27 mouse cellular contexts compared by ENCODE assay signal in genomic region chr5:77251656-77252055, GRCm38 (mm10). TPM values are rescaled to one million over a fixed set of nuclear protein-coding genes. Genes with fewer than 3 reads are reported as not detected.
DNase-seq lines count a peak whose midpoint lies in the region; TF ChIP-seq lines count a peak whose summit lies in the region.
"Had no signal": no experiment of that assay in that cellular context is flagged by ENCODE, and none has a peak within 500 bp of the region (broad histone marks: within the 10 kb centered on the region; RNA-seq: fewer than 3 reads in every experiment).

No protein-coding gene starts in this region.

- H3K79me2 ChIP-seq in myocyte (ENCODE audit: control insufficient read depth, insufficient read depth), result no peaks in the 10 kb centered on the region

- H3K27me3 ChIP-seq in myocyte (ENCODE audit: control insufficient read depth, insufficient read depth, insufficient read length), result no peaks in the 10 kb centered on the region
- H3K27me3 ChIP-seq: embryonic facial prominence, embryonic 12.5 days; embryonic facial prominence, embryonic 15.5 days; heart, embryonic 13.5 days; hindbrain, embryonic 12.5 days; hindbrain, embryonic 15.5 days; intestine, embryonic 15.5 days; Patski had no signal

- peak; percentile 61 for DNase-seq in 416B (ENCODE audit: low read depth)
- DNase-seq in layer of hippocampus, postnatal 25 days (ENCODE audit: extremely low spot score in 1 of 2, low spot score in 1 of 2), result no peak
- DNase-seq in ovary, postnatal 14 days (ENCODE audit: low spot score), result no peak
- DNase-seq in cerebellum, adult 11 months, result no peak
- DNase-seq: adrenal gland, postnatal 10 days; cerebellum, adult 18-20 months; cerebellum, adult 9-10 months; cerebellum, postnatal 14 days; forebrain, postnatal 0 days; gastrocnemius, adult 2 months; gastrocnemius, postnatal 14 days; heart, adult 2 months; kidney, adult 11 months had no signal

- H3K27ac ChIP-seq in bone marrow macrophage, adult 2 months (ENCODE audit: insufficient read depth, low read depth, low read length), result peak overlapping the region; percentile 27; the same call in 1 of the 2 replicates
- H3K27ac ChIP-seq: embryonic facial prominence, embryonic 12.5 days; embryonic facial prominence, embryonic 15.5 days; gastrocnemius, adult 2 months; heart, adult 2 months; heart, embryonic 10.5 days; heart, embryonic 13.5 days; hindbrain, embryonic 12.5 days; hindbrain, embryonic 15.5 days; intestine, embryonic 15.5 days had no signal

- H3K36me3 ChIP-seq in myocyte (ENCODE audit: control insufficient read depth, insufficient read depth), result no peaks in the 10 kb centered on the region
- H3K36me3 ChIP-seq: embryonic facial prominence, embryonic 12.5 days; embryonic facial prominence, embryonic 15.5 days; heart, embryonic 10.5 days; heart, embryonic 13.5 days; hindbrain, embryonic 12.5 days; hindbrain, embryonic 15.5 days; intestine, embryonic 15.5 days had no signal

- H3K4me3 ChIP-seq in bone marrow macrophage, adult 2 months (ENCODE audit: insufficient read depth, low read length), result no peak overlapping the region
- H3K4me3 ChIP-seq in myocyte, result no peak overlapping the region
- H3K4me3 ChIP-seq: embryonic facial prominence, embryonic 12.5 days; embryonic facial prominence, embryonic 15.5 days; gastrocnemius, adult 2 months; heart, adult 2 months; heart, embryonic 10.5 days; heart, embryonic 13.5 days; hindbrain, embryonic 12.5 days; hindbrain, embryonic 15.5 days; intestine, embryonic 15.5 days had no signal

- no peak for TF ChIP-seq POLR2A in bone marrow macrophage, adult 2 months (IDR thresholded peaks at IDR 0.05; ENCODE audit: borderline replicate concordance, low read depth, low read length)
- no peak for TF ChIP-seq POLR2A in myocyte (IDR thresholded peaks at IDR 0.05; ENCODE audit: insufficient read length, low read depth)

- no peak overlapping the region for H3ac ChIP-seq in myocyte (ENCODE audit: control insufficient read depth, insufficient read length)

- H3K4me2 ChIP-seq in myocyte (ENCODE audit: low read depth), result peak overlapping the region; percentile 81
- H3K4me2 ChIP-seq: embryonic facial prominence, embryonic 12.5 days; embryonic facial prominence, embryonic 15.5 days; heart, embryonic 13.5 days; hindbrain, embryonic 12.5 days; hindbrain, embryonic 15.5 days; intestine, embryonic 15.5 days had no signal

- H3K4me1 ChIP-seq in bone marrow macrophage, adult 2 months (ENCODE audit: control insufficient read depth, insufficient read depth, low read length), result peaks cover 23% of the 10 kb centered on the region
- H3K4me1 ChIP-seq: embryonic facial prominence, embryonic 12.5 days; embryonic facial prominence, embryonic 15.5 days; heart, embryonic 10.5 days; heart, embryonic 13.5 days; hindbrain, embryonic 12.5 days; hindbrain, embryonic 15.5 days; intestine, embryonic 15.5 days had no signal

- TF ChIP-seq CTCF in bone marrow macrophage, adult 2 months (IDR thresholded peaks at IDR 0.05; ENCODE audit: low read depth, low read length), result no peak

TF ChIP-seq in myocyte, 11 proteins besides CTCF, POLR2A, EP300 and RAD21:
- TF ChIP-seq POLR2AphosphoS2 (IDR thresholded peaks at IDR 0.05; ENCODE audit: insufficient read length, low read depth), result no peak
- TF ChIP-seq MYOG (IDR thresholded peaks at IDR 0.05; ENCODE audit: control insufficient read depth in 1 of 3, insufficient read depth in 1 of 3, insufficient read length in 2 of 3, low read depth in 2 of 3), result no peak
- no peak for TF ChIP-seq USF1 (IDR thresholded peaks at IDR 0.05; ENCODE audit: low read depth)
- TF ChIP-seq TCF3 (IDR thresholded peaks at IDR 0.05; ENCODE audit: insufficient read length, low read depth), result no peak
- TF ChIP-seq MAX (IDR thresholded peaks at IDR 0.05; ENCODE audit: low read depth), result no peak
- no peak for TF ChIP-seq SRF (IDR thresholded peaks at IDR 0.05; ENCODE audit: control insufficient read depth, insufficient read length, low read depth)
- TF ChIP-seq MYOD1 (IDR thresholded peaks at IDR 0.05; ENCODE audit: control insufficient read depth in 1 of 3, insufficient read length in 2 of 3, low read depth in 2 of 3), result no peak
- no peak for TF ChIP-seq CEBPB (IDR thresholded peaks at IDR 0.05; ENCODE audit: insufficient read depth, poor library complexity, severe bottlenecking)
- no peak for TF ChIP-seq REST (IDR thresholded peaks at IDR 0.05; ENCODE audit: insufficient read depth, insufficient read length)
- no peak for TF ChIP-seq TCF12 (IDR thresholded peaks at IDR 0.05; ENCODE audit: insufficient read depth, poor library complexity, severe bottlenecking)
- TF ChIP-seq E2F4 (IDR thresholded peaks at IDR 0.05; ENCODE audit: insufficient read depth), result no peak

RNA-seq across cellular contexts. Expression of gene Rest, which starts 13.6 kb away (rescaled TPM):
- 14.2 and 16.6 TPM in 2 replicates for polyA plus RNA-seq in bone marrow macrophage, adult 2 months (2012; ENCODE audit: insufficient read depth, insufficient read length, missing spikeins)
- 7.2 TPM for polyA plus RNA-seq in myocyte (2012; fragmentation: generic; extraction: Trizol)
- total RNA-seq in layer of hippocampus, postnatal 25 days (2021), result 1 to 10 TPM; 4.4 to 5.4 TPM

RNA-seq across cellular contexts. Expression of gene Spink2, which starts 40.4 kb away (rescaled TPM):
- polyA plus RNA-seq in bone marrow macrophage, adult 2 months (2012; ENCODE audit: insufficient read depth, insufficient read length, missing spikeins), result not detected in 2 replicates
- polyA plus RNA-seq in myocyte (2012; fragmentation: generic; extraction: Trizol), result not detected
- total RNA-seq in layer of hippocampus, postnatal 25 days (2021), result not detected
- total RNA-seq: adrenal gland, adult 18-20 months; forebrain, postnatal 0 days; gastrocnemius, adult 2 months; heart, adult 2 months; hematopoietic stem cell, adult 5-6 weeks had no signal
- polyA plus RNA-seq: C2C12; CD4-positive, CD25-positive, alpha-beta regulatory T cell, adult 4 months; Patski had no signal

RNA-seq across cellular contexts. Expression of gene Noa1, which starts 58.2 kb away (rescaled TPM):
- 10.1 and 10.5 TPM in 2 replicates for polyA plus RNA-seq in bone marrow macrophage, adult 2 months (2012; ENCODE audit: insufficient read depth, insufficient read length, missing spikeins)
- polyA plus RNA-seq in myocyte (2012; fragmentation: generic; extraction: Trizol), result 20.2 TPM
- total RNA-seq in layer of hippocampus, postnatal 25 days (2021), result 10 to 100 TPM; 25.7 to 26.4 TPM

RNA-seq across cellular contexts. Expression of gene Polr2b, which starts 58.3 kb away (rescaled TPM):
- 31.0 and 35.9 TPM in 2 replicates for polyA plus RNA-seq in bone marrow macrophage, adult 2 months (2012; ENCODE audit: insufficient read depth, insufficient read length, missing spikeins)
- polyA plus RNA-seq in myocyte (2012; fragmentation: generic; extraction: Trizol), result 19.5 TPM
- 10 to 100 TPM; 48.2 to 48.8 TPM for total RNA-seq in layer of hippocampus, postnatal 25 days (2021)
